Mouse (Mus musculus) midbrain, embryonic 15.5 days (tissue): ENCODE results near the gene Rps6kb1. TPM values are rescaled to one million over a fixed set of nuclear protein-coding genes. Genes with fewer than 3 reads are reported as not detected.

ENCODE experiments used
- ATAC-seq: fragments of 200-750 bp; cut with Nextera tagmentation; replicated peaks from 2 replicates; pipeline ENCODE4 v1.8.0; 2017; ENCODE audit warnings: moderate TSS enrichment
- H3K27ac ChIP-seq: fragments of 300-500 bp; sonication (generic); 2 replicates; pipeline ENCODE4 v1.5.1; 2015; ENCODE audit warnings: mild to moderate bottlenecking, inconsistent platforms
- H3K27me3 ChIP-seq: fragments of 300-500 bp; sonication (generic); replicated peaks from 2 replicates; pipeline ENCODE4 v1.6.1; 2015; ENCODE audit warnings: inconsistent platforms
- H3K36me3 ChIP-seq: fragments of 300-500 bp; sonication (generic); replicated peaks from 2 replicates; pipeline ENCODE4 v1.6.1; 2015; ENCODE audit warnings: inconsistent platforms
- H3K4me1 ChIP-seq: fragments of 300-500 bp; sonication (generic); 2 replicates; pipeline ENCODE4 v1.6.1; 2015; ENCODE audit warnings: inconsistent platforms
- H3K4me2 ChIP-seq: fragments of 300-500 bp; sonication (generic); 2 replicates; pipeline ENCODE4 v1.6.1; 2015; ENCODE audit warnings: inconsistent platforms, mild to moderate bottlenecking, moderate library complexity
- H3K4me3 ChIP-seq: fragments of 300-500 bp; sonication (generic); 2 replicates; pipeline ENCODE4 v1.5.1; 2015; ENCODE audit warnings: mild to moderate bottlenecking, inconsistent platforms
- H3K9ac ChIP-seq: fragments of 300-500 bp; sonication (generic); 2 replicates; pipeline ENCODE4 v1.6.1; 2015; ENCODE audit warnings: mild to moderate bottlenecking, inconsistent platforms
- H3K9me3 ChIP-seq: fragments of 300-500 bp; sonication (generic); 2 replicates; pipeline ENCODE4 v1.6.1; 2016; ENCODE audit warnings: inconsistent platforms
- WGBS: fragments of 180-500 bp; shearing (Covaris S2); methylation state at CpG from one replicate; pipeline ENCODE4 v1.1.7; 2015; ENCODE audit warnings: mixed read lengths; 5-methylcytosine and 5-hydroxymethylcytosine counted together
- polyA plus RNA-seq: library from polyadenylated mRNA; unstranded; fragments of >200 nt; fragmentation: Nextera tagmentation; extraction: Ambion mirVana; gene quantifications from 2 replicates; pipeline ENCODE4 v1.2.1, GENCODE M21; 2015

The Rps6kb1 gene
- polyA plus RNA-seq, 1 experiment from 2014 or later: 49.5 TPM

DNA sequence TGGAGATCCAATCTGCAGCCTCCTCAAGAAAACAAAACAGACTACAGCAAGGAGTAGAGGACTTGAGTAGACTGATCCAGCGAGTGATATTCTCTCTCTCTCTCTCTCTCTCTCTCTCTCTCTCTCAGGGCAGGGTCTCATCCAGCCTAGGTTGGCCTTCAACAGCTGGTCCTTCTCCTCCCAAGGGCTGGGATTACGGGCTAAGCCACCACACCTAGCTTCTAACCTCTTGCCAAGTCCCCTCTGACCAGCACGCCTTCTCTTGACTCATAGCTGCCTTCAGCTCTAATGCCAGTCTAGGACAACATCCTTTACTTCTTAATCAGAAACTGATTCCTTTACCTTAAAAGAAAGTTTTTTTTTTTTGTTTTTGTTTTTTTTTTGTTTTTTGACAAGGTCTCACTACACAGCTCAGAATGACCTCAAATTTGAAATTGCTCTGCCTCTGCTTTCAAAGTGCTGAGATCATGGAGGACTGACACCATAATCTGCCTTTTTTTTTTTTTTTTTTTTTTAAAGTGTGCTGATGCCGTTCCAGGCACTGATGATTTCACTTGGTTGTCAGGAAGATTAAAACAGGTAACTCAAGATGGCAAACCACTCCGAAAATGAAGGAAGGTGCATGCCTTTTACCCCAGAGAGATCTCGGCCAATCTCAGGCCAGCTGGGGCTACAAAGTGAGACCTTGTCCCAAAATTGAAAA, 33.7 kb upstream of the Rps6kb1 start:
- 83% methylated on average over 6 of the region's 6 CpGs for WGBS
- no peak for ATAC-seq
- no peak overlapping the region for H3K27ac ChIP-seq
- no peaks in the 10 kb centered on the region for H3K36me3 ChIP-seq
- no peaks in the 10 kb centered on the region for H3K4me1 ChIP-seq
- no peak overlapping the region for H3K4me2 ChIP-seq
- H3K4me3 ChIP-seq: no peak overlapping the region
- no peaks in the 10 kb centered on the region for H3K27me3 ChIP-seq
- no peak overlapping the region for H3K9ac ChIP-seq
- no peaks in the 10 kb centered on the region for H3K9me3 ChIP-seq

GRCm38 (mm10) chr11:86577231-86577630, 32.6 kb upstream of the Rps6kb1 start:
- Histone ChIP-seq H3K9me3 (no peaks in the 10 kb centered on the region), H3K4me3 (no peak overlapping the region), H3K27ac (no peak overlapping the region), H3K4me2 (no peak overlapping the region), H3K27me3 (no peaks in the 10 kb centered on the region), H3K9ac (no peak overlapping the region), H3K36me3 (no peaks in the 10 kb centered on the region), H3K4me1 (no peaks in the 10 kb centered on the region)
- no peak for ATAC-seq
- 80% methylated on average over 4 of the region's 4 CpGs for WGBS

- WGBS: 75% methylated on average over 7 of the region's 7 CpGs
- Histone ChIP-seq H3K4me2 (no peak overlapping the region), H3K27me3 (no peaks in the 10 kb centered on the region), H3K4me1 (no peaks in the 10 kb centered on the region), H3K27ac (no peak overlapping the region), H3K4me3 (no peak overlapping the region), H3K36me3 (no peaks in the 10 kb centered on the region), H3K9ac (no peak overlapping the region), H3K9me3 (no peaks in the 10 kb centered on the region)
- ATAC-seq: no peak
Measured at GRCm38 (mm10) chr11:86575632-86576378, 31.2 kb upstream of the Rps6kb1 start.

- WGBS: 89% methylated on average over 2 of the region's 2 CpGs
- ATAC-seq: no peak
Measured at GRCm38 (mm10) chr11:86574408-86574807, 29.8 kb upstream of the Rps6kb1 start.

DNA sequence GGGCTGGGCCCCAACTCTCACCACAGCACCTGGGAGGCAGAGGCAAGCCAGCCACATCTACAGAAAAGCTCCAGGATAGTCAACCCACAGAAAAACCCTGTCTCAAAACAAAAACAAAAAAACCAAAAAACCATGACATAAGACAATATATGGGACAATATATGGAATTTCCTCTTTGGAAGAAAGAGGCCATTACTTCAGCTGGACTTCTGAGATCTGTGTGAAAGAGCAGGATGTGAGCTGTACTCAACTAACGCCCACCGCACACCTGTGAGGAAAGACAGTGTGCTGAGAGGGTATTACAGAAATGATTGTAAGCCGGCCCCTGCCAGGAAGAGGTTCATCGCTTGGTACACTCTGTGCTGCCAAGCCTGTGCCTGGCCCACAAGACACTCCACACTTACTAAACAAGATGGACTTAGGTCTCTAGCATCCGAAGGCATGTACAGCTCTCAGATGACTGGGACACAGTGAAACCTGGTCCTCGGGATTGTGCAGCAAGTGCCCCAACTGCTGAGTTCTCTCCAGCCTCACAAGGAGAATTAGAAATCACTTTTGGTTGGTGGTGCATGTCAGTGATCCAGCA, 29.1 kb upstream of the Rps6kb1 start:
- Histone ChIP-seq H3K9ac (no peak overlapping the region), H3K36me3 (no peaks in the 10 kb centered on the region), H3K27me3 (no peaks in the 10 kb centered on the region), H3K27ac (no peak overlapping the region), H3K4me2 (no peak overlapping the region), H3K9me3 (no peaks in the 10 kb centered on the region), H3K4me3 (no peak overlapping the region), H3K4me1 (no peaks in the 10 kb centered on the region)
- no peak for ATAC-seq
- 89% methylated on average over 6 of the region's 6 CpGs for WGBS

More at GRCm38 (mm10) chr11:86574408-86574807, 29.8 kb upstream of the Rps6kb1 start:
- no peak overlapping the region for H3K4me2 ChIP-seq
- H3K36me3 ChIP-seq: no peaks in the 10 kb centered on the region
- no peak overlapping the region for H3K4me3 ChIP-seq
- H3K9me3 ChIP-seq: no peaks in the 10 kb centered on the region
- H3K27ac ChIP-seq: no peak overlapping the region
- no peaks in the 10 kb centered on the region for H3K27me3 ChIP-seq
- H3K4me1 ChIP-seq: no peaks in the 10 kb centered on the region
- no peak overlapping the region for H3K9ac ChIP-seq

DNA sequence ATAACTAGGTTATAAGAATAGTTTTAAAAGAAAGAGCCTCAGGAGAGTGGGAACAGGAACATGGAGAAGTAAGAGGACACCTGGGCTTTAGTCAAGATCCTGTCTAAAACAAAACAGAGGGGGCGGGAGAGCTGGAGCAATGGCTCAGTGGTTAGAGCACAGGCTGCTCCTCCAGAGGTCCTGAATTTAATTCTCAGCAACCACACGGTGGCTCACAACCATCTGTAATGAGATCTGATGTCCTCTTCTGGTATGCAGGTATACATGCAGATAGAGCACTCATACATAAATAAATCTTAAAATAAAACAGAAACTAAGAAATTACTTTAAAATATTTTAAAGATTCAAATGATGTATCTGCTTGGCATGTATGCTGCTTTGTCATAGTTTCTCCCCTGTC, 28.0 kb upstream of the Rps6kb1 start:
- H3K36me3 ChIP-seq: no peaks in the 10 kb centered on the region
- no peak overlapping the region for H3K4me3 ChIP-seq
- no peaks in the 10 kb centered on the region for H3K27me3 ChIP-seq
- no peak overlapping the region for H3K9ac ChIP-seq
- 66% methylated on average over 2 of the region's 2 CpGs for WGBS
- no peaks in the 10 kb centered on the region for H3K9me3 ChIP-seq
- H3K4me1 ChIP-seq: no peaks in the 10 kb centered on the region
- H3K4me2 ChIP-seq: no peak overlapping the region
- no peak for ATAC-seq
- H3K27ac ChIP-seq: no peak overlapping the region

DNA sequence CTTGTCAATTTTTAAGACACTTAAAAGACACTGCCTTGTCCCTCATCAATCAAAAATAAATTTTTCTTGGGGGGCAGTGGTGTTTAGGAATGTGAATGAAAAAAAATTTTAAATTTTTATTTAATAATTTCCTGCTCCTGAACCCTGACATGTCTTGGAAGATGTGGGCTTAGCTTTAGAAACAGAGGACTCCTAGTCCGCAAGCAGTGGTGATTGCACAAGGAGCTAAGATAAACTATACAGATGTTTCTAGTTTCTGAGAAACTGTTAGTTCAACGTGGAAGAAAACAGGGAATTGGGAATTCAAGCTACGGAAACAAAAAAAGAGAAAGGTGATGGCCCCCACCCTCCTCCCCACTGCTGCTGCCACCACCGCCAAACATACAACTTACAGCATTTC, 27.3 kb upstream of the Rps6kb1 start:
- no peaks in the 10 kb centered on the region for H3K4me1 ChIP-seq
- no peak overlapping the region for H3K4me3 ChIP-seq
- no peak overlapping the region for H3K27ac ChIP-seq
- no peak for ATAC-seq
- no peaks in the 10 kb centered on the region for H3K36me3 ChIP-seq
- no peak overlapping the region for H3K4me2 ChIP-seq
- no peaks in the 10 kb centered on the region for H3K9me3 ChIP-seq
- no peaks in the 10 kb centered on the region for H3K27me3 ChIP-seq
- 78% methylated on average over 4 of the region's 4 CpGs for WGBS
- H3K9ac ChIP-seq: no peak overlapping the region

- Histone ChIP-seq H3K4me3 (no peak overlapping the region), H3K4me2 (no peak overlapping the region), H3K4me1 (no peaks in the 10 kb centered on the region), H3K36me3 (no peaks in the 10 kb centered on the region), H3K9ac (no peak overlapping the region), H3K27ac (no peak overlapping the region), H3K9me3 (no peaks in the 10 kb centered on the region), H3K27me3 (no peaks in the 10 kb centered on the region)
- 62% methylated on average over 15 of the region's 15 CpGs for WGBS
- ATAC-seq: no peak
Measured at GRCm38 (mm10) chr11:86571047-86571855, 26.6 kb upstream of the Rps6kb1 start.

DNA sequence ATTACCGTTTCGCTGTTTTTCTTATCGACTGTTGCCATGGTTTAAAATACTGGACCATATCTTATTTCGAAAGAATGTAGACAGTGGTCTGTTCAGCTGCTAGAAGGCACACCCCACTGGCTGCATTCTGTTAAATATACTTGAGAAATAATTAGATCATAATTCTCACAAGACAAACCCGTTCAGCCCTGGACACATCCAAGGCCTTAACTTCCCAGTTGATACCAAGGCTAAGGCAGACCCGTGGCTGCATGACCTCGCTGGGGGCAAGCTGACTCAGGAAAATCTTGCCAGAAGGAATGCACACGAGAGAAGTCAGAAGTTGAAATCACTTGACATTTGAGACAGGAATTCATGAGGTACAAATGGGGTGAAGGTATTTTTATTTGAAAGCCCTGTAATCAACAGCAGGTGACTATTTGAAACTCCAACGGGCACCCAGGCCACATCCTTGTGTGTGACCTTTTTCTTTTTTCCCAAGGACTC, 25.7 kb upstream of the Rps6kb1 start:
- Histone ChIP-seq H3K4me1 (no peaks in the 10 kb centered on the region), H3K4me2 (no peak overlapping the region), H3K27me3 (no peaks in the 10 kb centered on the region), H3K36me3 (no peaks in the 10 kb centered on the region), H3K27ac (no peak overlapping the region), H3K4me3 (no peak overlapping the region), H3K9ac (no peak overlapping the region), H3K9me3 (no peaks in the 10 kb centered on the region)
- ATAC-seq: no peak
- WGBS: 78% methylated on average over 9 of the region's 9 CpGs

DNA sequence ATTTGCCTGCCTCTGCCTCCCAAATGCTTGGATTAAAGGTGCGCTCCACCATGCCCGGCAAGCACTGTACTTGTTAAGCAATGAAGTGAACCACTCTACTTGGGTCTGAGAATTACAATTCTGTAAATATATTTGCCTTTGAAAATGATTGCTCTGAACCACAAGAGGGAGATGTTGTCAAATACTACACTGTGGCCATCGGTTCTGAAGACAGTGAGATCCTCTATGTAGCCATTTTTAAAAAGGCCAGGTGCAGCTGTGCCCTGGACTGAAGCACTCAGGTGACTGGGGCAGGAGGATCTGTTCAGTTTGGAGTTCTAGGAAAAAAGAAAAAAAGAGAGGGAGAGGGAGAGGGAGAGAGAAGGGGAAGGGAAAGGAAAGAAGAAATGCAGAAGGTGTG, 23.8 kb upstream of the Rps6kb1 start:
- no peak for ATAC-seq
- no peaks in the 10 kb centered on the region for H3K36me3 ChIP-seq
- H3K27me3 ChIP-seq: no peaks in the 10 kb centered on the region
- no peaks in the 10 kb centered on the region for H3K4me1 ChIP-seq
- no peak overlapping the region for H3K4me2 ChIP-seq
- H3K4me3 ChIP-seq: no peak overlapping the region
- no peak overlapping the region for H3K9ac ChIP-seq
- no peaks in the 10 kb centered on the region for H3K9me3 ChIP-seq
- 68% methylated on average over 3 of the region's 3 CpGs for WGBS
- H3K27ac ChIP-seq: no peak overlapping the region

- H3K4me2 ChIP-seq: no peak overlapping the region
- no peak overlapping the region for H3K9ac ChIP-seq
- no peaks in the 10 kb centered on the region for H3K9me3 ChIP-seq
- H3K27ac ChIP-seq: no peak overlapping the region
- 83% methylated on average over 4 of the region's 4 CpGs for WGBS
- no peak overlapping the region for H3K4me3 ChIP-seq
- no peak for ATAC-seq
- H3K36me3 ChIP-seq: 0 out of 2 replicates have a peak, but pooled peaks cover 3% of the 10 kb centered on the region
- no peaks in the 10 kb centered on the region for H3K27me3 ChIP-seq
- no peaks in the 10 kb centered on the region for H3K4me1 ChIP-seq
Measured at GRCm38 (mm10) chr11:86558258-86558657, 13.7 kb upstream of the Rps6kb1 start.

GRCm38 (mm10) chr11:86553525-86553924, 8.9 kb upstream of the Rps6kb1 start:
- no peak for ATAC-seq
- WGBS: 92% methylated on average over 6 of the region's 6 CpGs

More at GRCm38 (mm10) chr11:86553525-86553924, 8.9 kb upstream of the Rps6kb1 start:
- Histone ChIP-seq H3K27me3 (no peaks in the 10 kb centered on the region), H3K9ac (no peak overlapping the region), H3K4me3 (no peak overlapping the region), H3K4me2 (no peak overlapping the region), H3K4me1 (no peaks in the 10 kb centered on the region), H3K36me3 (0 out of 2 replicates have a peak, but pooled peaks cover 3% of the 10 kb centered on the region), H3K9me3 (no peaks in the 10 kb centered on the region), H3K27ac (no peak overlapping the region)
